Mouse (Mus musculus) embryonic fibroblast, embryonic 13.5 days (primary cell): ENCODE data around the gene Usp40.

Experiments
- CTCF ChIP-seq: IDR thresholded peaks from 2 replicates; pipeline ENCODE4 v1.5.1; 2011; ENCODE audit warnings: mild to moderate bottlenecking, control low read depth, low read length, moderate library complexity, borderline replicate concordance; ENCODE audit not compliant: insufficient read depth
- POLR2A ChIP-seq: IDR thresholded peaks from 2 replicates; pipeline ENCODE4 v1.6.1; 2011; ENCODE audit warnings: low read depth, mild to moderate bottlenecking, control low read depth, low read length, moderate library complexity

DNA sequence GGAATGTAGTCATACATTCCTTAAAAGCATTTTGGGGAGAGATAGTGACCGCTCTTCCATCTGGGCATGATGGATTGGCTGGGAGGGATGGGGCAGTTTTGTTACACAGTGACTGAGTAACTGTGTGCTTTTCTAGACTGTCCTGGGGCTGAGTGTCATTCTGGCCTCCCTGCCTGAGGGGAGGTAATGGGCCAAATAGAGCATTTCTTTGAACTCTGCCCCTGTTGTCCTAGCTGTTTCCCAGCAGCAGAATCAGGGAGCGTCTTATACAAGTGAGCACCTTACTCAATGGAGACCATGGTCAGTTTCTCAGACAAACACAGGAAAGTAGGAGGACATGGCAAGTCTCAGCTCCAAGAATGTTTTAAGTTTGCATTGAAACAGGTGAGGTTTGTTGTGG, 111.4 kb downstream of the Usp40 start:
- TF ChIP-seq CTCF (no peak), POLR2A (no peak)
